Mouse (Mus musculus) duodenum, adult 2 months (tissue): Measurements from ENCODE around the gene Rhox3f. TPM values are rescaled to one million over a fixed set of nuclear protein-coding genes. Genes with fewer than 3 reads are reported as not detected.

Experiments
- polyA plus RNA-seq: library from polyadenylated mRNA; depleted of rRNA; stranded (reverse); fragments of >200 nt; gene quantifications from 2 replicates; pipeline ENCODE4 v1.2.3, GENCODE M21; 2012; ENCODE audit warnings: low replicate concordance; rRNA removed

Rhox3f gene
- polyA plus RNA-seq: not detected in 2 replicates

DNA sequence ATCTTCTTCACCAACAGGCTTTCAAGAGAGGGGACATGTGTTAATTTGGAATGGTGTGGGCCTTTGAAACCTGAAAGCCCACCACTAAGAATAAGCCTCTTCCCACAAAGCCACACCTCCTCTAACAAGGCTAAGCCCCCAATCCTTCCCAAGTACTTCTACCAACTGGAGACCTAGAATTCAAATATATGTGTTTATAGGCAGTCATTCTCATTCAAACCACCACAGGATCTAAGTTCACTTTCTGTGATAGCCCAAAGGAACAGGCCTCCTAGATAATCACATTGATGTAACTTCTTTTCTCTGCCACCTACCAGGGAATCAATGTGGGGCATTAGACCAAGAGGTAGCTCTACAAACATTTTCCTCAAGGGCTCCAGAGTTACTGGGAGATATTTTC, at the start of gene Rhox3f:
TSS of gene Rhox3f (plus strand) at position 301 of the 400 bp plus-strand sequence.

DNA sequence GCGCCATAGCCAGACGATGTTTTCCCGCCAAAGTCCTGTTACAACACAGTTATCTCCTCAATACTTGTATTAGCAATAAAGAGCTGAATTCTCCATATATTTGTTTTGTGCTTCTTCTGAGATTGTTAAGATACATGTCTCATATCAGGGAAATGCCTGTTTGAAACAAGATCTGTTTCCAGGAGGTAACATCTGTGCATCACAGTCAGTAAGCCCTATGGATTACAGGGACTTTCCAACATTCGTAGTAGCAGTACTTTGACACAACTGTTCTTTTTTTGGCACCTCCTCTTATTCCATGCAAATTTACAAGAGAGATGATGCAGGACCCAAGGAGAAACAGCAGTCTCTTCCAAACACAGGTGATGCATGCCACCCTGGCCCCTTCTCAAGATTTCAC, 39.1 kb upstream of the Rhox3f start, which contains the start of gene Rhox3e:
TSS of gene Rhox3e (plus strand) at position 301 of the 400 bp plus-strand sequence.

DNA sequence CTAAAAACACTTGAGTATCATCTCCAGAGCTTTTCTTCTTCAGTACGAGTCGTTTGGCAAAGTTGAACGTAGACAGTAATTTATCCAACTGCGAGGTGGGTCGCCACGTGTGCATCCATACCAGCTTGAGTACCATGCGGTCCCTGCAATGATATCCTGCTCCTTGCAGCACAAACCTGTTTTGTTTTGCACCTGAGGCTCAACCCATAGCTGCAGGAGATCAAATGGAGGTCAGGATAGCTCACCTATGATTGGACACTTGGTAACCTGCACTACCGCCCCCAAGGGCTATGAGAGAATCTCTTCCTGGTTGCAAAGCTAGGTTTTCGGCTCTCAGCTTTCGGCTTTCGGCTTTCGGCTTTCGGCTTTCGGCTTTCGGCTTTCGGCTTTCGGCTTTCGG, 23.7 kb upstream of the Rhox3f start, which contains the start of gene Rhox4e:
TSS of gene Rhox4e (plus strand) at position 301 of the 400 bp plus-strand sequence.

DNA sequence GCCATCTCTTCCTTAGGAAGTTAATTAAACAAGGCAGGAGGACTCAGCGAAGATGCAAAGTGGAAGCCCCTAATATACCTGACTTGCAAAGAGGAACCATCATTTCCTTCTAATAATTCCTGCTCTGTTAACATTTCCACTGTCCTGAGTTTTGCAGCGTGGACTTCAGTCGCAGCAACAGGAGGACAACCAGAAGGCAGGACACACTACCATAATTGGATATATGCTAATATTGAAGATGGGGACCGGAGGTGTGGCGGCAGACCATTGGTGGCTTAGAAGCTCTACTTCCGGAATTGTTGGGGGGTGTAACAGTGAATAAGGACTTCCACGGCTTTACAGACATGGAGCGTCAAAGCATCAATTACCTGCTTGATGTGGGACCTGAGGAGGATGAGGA, 9.7 kb upstream of the Rhox3f start, which contains the start of gene Rhox2f:
TSS of gene Rhox2f (plus strand) at position 301 of the 400 bp plus-strand sequence.

DNA sequence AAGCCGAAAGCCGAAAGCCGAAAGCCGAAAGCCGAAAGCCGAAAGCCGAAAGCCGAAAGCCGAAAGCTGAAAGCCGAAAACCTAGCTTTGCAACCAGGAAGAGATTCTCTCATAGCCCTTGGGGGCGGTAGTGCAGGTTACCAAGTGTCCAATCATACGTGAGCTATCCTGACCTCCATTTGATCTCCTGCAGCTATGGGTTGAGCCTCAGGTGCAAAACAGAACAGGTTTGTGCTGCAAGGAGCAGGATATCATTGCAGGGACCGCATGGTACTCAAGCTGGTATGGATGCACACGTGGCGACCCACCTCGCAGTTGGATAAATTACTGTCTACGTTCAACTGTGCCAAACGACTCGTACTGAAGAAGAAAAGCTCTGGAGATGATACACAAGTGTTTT, 26.8 kb downstream of the Rhox3f start, which contains the start of gene Rhox4f:
TSS of gene Rhox4f (minus strand) at position 101 of the 400 bp plus-strand sequence.

DNA sequence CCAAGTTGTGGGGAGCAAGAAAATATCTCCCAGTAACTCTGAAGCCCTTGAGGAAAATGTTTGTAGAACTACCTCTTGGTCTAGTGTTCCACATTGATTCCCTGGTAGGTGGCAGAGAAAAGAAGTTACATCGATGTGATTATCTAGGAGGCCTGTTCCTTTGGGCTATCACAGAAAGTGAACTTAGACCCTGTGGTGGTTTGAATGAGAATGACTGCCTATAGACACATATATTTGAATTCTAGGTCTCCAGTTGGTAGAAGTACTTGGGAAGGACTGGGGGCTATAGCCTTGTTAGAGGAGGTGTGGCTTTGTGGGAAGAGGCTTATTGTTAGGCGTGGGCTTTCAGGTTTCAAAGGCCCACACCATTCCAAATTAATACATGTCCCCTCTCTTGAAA, 47.7 kb downstream of the Rhox3f start, which contains the start of gene Rhox3g:
TSS of gene Rhox3g (minus strand) at position 101 of the 400 bp plus-strand sequence.

Other genes starting within 250 kb of the Rhox3f start
- gene Rhox3a2, start 201.0 kb upstream of the Rhox3f start, polyA plus RNA-seq: not detected in 2 replicates
- not detected in 2 replicates for gene Rhox4a2, start 190.1 kb upstream of the Rhox3f start, polyA plus RNA-seq
- not detected in 2 replicates for gene Rhox2b, start 168.9 kb upstream of the Rhox3f start, polyA plus RNA-seq
- gene Rhox4b, start 148.5 kb upstream of the Rhox3f start, polyA plus RNA-seq: not detected in 2 replicates
- gene Rhox2c, start 127.3 kb upstream of the Rhox3f start, polyA plus RNA-seq: not detected in 2 replicates
- gene Rhox3c, start 122.4 kb upstream of the Rhox3f start, polyA plus RNA-seq: not detected in 2 replicates
- gene Rhox4c, start 100.7 kb upstream of the Rhox3f start, polyA plus RNA-seq: not detected in 2 replicates
- not detected in 2 replicates for gene Rhox2d, start 87.6 kb upstream of the Rhox3f start, polyA plus RNA-seq
- gene Rhox4d, start 66.6 kb upstream of the Rhox3f start, polyA plus RNA-seq: not detected in 2 replicates
- gene Rhox2e, start 50.5 kb upstream of the Rhox3f start, polyA plus RNA-seq: not detected in 2 replicates
- not detected in 2 replicates for gene Rhox3e, start 39.0 kb upstream of the Rhox3f start, polyA plus RNA-seq
- not detected in 2 replicates for gene Rhox4e, start 23.6 kb upstream of the Rhox3f start, polyA plus RNA-seq
- not detected in 2 replicates for gene Rhox2f, start 9.6 kb upstream of the Rhox3f start, polyA plus RNA-seq
- gene Rhox4f, start 26.7 kb downstream of the Rhox3f start, polyA plus RNA-seq: not detected in 2 replicates
- not detected in 2 replicates for gene Rhox3g, start 47.6 kb downstream of the Rhox3f start, polyA plus RNA-seq
- gene Rhox2g, start 62.5 kb downstream of the Rhox3f start, polyA plus RNA-seq: not detected in 2 replicates
- gene Rhox4g, start 70.3 kb downstream of the Rhox3f start, polyA plus RNA-seq: not detected in 2 replicates
- gene Rhox3h, start 87.8 kb downstream of the Rhox3f start, polyA plus RNA-seq: not detected in 2 replicates
- not detected in 2 replicates for gene Rhox2h, start 92.3 kb downstream of the Rhox3f start, polyA plus RNA-seq
- not detected in 2 replicates for gene Rhox5, start 223.8 kb downstream of the Rhox3f start, polyA plus RNA-seq
- gene Rhox6, start 245.9 kb downstream of the Rhox3f start, polyA plus RNA-seq: not detected in 2 replicates